Mouse (Mus musculus) activated CD4-positive, CD25-positive, alpha-beta regulatory T cell, adult 4 months (primary cell): ENCODE measurements around the gene Mapkap1. TPM values are rescaled to one million over a fixed set of nuclear protein-coding genes. Genes with fewer than 3 reads are reported as not detected.
A peak's percentile ranks its signal among the peaks of the same experiment; 100 is the strongest.

Experiments used
- ATAC-seq: one replicate; pipeline ENCODE4 v1.8.0; 2017
- polyA plus RNA-seq, 2 experiments: library from polyadenylated mRNA; unstranded; fragments of 100-300 nt; shearing (Covaris generic); gene quantifications; one replicate each; pipeline ENCODE4 v1.2.1; 2017

Gene Mapkap1
- 10 to 100 TPM; 17.0 to 19.9 TPM for polyA plus RNA-seq

- peak; percentile 100 for ATAC-seq
These were observed at the start of gene Mapkap1 for GRCm38 (mm10) chr2:34406601-34407464. Gene Mapkap1 (plus strand): TSS chr2:34406771.

- ATAC-seq: no peak
These were observed 42.9 kb upstream of the Mapkap1 start for GRCm38 (mm10) chr2:34363678-34364077.

GRCm38 (mm10) chr2:34367024-34367423 lies 39.5 kb upstream of the Mapkap1 start:
- ATAC-seq: no peak

- ATAC-seq: no peak
These were observed 38.2 kb upstream of the Mapkap1 start for GRCm38 (mm10) chr2:34368396-34368795.

- no peak for ATAC-seq
These were observed 36.2 kb upstream of the Mapkap1 start for GRCm38 (mm10) chr2:34370349-34370724.

GRCm38 (mm10) chr2:34370725-34371440 lies 35.7 kb upstream of the Mapkap1 start:
- peak; percentile 5 for ATAC-seq

- peak; percentile 7 for ATAC-seq
These were observed 34.9 kb upstream of the Mapkap1 start for GRCm38 (mm10) chr2:34371441-34372304.

GRCm38 (mm10) chr2:34372305-34373301 lies 34.0 kb upstream of the Mapkap1 start, which contains the start of gene Pbx3:
Gene Pbx3 (minus strand): TSS chr2:34373142.
- ATAC-seq: peak; percentile 79

- no peak for ATAC-seq
These were observed 32.7 kb upstream of the Mapkap1 start for GRCm38 (mm10) chr2:34373886-34374285.

GRCm38 (mm10) chr2:34374349-34374748 lies 32.2 kb upstream of the Mapkap1 start:
- no peak for ATAC-seq

- no peak for ATAC-seq
These were observed 27.6 kb upstream of the Mapkap1 start for GRCm38 (mm10) chr2:34378930-34379329.

- no peak for ATAC-seq
These were observed 7.0 kb upstream of the Mapkap1 start for GRCm38 (mm10) chr2:34399535-34399934.

GRCm38 (mm10) chr2:34407596-34407995 lies 1.0 kb downstream of the Mapkap1 start:
- ATAC-seq: no peak

GRCm38 (mm10) chr2:34408341-34408740 lies 1.8 kb downstream of the Mapkap1 start:
- no peak for ATAC-seq

- no peak for ATAC-seq
These were observed 3.3 kb downstream of the Mapkap1 start for GRCm38 (mm10) chr2:34409741-34410340.

- ATAC-seq: no peak
These were observed 13.7 kb downstream of the Mapkap1 start for GRCm38 (mm10) chr2:34420256-34420655.

GRCm38 (mm10) chr2:34424186-34424585 lies 17.6 kb downstream of the Mapkap1 start:
- no peak for ATAC-seq

- ATAC-seq: no peak
These were observed 19.1 kb downstream of the Mapkap1 start for GRCm38 (mm10) chr2:34425573-34426223.

GRCm38 (mm10) chr2:34430663-34431062 lies 24.1 kb downstream of the Mapkap1 start:
- ATAC-seq: no peak

- no peak for ATAC-seq
These were observed 25.3 kb downstream of the Mapkap1 start for GRCm38 (mm10) chr2:34431701-34432372.
